Mouse (Mus musculus): Measurements from ENCODE around the gene Ccdc169. TPM values are rescaled to one million over a fixed set of nuclear protein-coding genes. Genes with fewer than 3 reads are reported as not detected.

The Ccdc169 gene
- polyA plus RNA-seq, 1 experiment from 2014 or later, result not detected

DNA sequence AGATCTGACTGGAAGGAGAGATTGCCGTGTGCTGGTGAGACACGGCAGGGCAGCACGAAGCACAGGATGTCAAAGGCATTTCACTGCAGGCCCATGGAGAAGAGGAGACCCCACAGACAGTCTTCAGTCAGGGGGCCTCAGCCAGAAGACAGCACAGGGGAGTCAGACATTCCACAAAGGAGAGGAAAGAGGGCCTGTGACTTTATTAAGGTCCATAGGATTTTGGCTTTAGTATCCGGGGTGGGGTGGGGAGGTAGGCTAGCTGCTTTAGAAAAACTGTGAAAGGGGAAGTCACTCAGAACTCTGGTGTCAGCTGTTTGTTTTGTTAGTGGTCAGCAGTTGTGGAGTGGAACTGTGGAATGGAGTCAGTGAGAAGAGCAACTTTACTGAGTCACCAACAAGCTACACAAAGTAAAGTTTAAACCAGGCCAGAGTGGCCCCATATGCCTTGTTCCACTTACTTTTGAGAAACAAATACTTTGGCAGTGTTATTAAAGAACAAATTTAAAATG is 7.9 kb upstream of the Ccdc169 start:
- Histone ChIP-seq H3K9me3 (ENCODE audit: low read length) (no peaks in the 10 kb centered on the region), H3K36me3 (ENCODE audit: insufficient read depth, low read length) (peaks cover 40% of the 10 kb centered on the region), H3K4me2 (replicated peaks; ENCODE audit: low read depth, low read length) (no peak overlapping the region), H3K4me1 (ENCODE audit: insufficient read depth, low read depth, low read length) (no peaks in the 10 kb centered on the region), H3K4me3 (ENCODE audit: low read depth, low read length) (no peak overlapping the region), H3K27ac (ENCODE audit: low read length) (no peak overlapping the region), H3K9ac (replicated peaks; ENCODE audit: low read depth) (no peak overlapping the region), H3K27me3 (replicated peaks; ENCODE audit: insufficient read depth, low read length) (no peaks in the 10 kb centered on the region)
- TF ChIP-seq EP300 (IDR thresholded peaks at IDR 0.05) (no peak), CTCF (IDR thresholded peaks at IDR 0.05) (no peak)
- ATAC-seq, result no peak
- DNase-seq (ENCODE audit: low spot score), result no peak
- WGBS, result 82% methylated on average over 4 of the region's 4 CpGs

DNA sequence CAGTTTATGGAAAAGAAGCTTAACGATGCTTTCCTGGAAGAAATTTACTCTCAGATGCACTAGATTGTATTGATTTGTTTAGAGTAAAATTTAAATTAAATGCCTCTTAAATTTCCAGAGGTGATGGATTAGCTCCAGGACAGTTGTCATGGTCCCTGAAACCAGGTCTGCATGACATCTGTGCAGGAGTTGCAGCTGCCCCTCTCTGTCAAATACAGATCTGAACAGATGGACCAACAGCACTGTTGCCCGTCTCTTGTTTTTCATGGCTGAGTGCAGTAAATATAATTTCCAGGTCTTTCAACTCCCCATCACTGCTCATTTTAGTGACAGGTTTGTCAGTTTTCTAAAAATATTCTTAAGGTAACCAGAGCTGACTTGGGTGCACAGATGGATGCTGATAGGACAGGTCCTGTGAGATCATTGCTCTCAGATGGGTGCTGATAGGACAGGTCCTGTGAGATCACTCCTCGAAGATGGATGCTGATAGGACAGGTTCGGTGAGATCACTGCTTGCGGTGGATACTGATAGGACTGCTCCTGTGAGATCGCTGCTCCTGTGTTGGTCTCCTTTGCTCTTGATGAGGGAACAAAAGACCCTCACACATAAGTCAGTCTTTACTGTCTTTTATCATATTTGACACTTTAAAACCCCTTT is 5.4 kb upstream of the Ccdc169 start:
- TF ChIP-seq EP300 (IDR thresholded peaks at IDR 0.05), result no peak
- no peak for TF ChIP-seq CTCF (IDR thresholded peaks at IDR 0.05)
- H3K9ac ChIP-seq (replicated peaks; ENCODE audit: low read depth), result no peak overlapping the region

DNA sequence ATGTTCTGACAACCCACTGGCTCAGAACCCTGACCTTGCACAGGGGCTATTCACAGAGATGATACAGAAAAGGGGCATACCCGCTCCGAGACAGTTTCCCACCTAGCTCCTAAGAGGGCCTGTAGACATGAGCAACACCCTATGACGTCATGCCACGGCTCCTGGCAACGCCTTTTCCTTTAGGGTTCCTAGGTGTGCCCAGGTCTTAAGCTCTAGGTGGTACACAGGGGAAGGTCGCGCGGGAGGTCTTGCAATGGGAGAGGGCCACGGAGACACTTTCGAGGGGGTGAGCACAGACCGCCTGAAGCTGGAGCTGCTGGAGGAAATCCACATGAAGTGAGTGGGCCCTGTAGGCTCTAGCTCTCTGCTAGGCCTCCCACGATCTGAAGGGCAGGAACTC is 2.7 kb downstream of the Ccdc169 start:
- H3K27me3 ChIP-seq (replicated peaks; ENCODE audit: insufficient read depth, low read length), result no peaks in the 10 kb centered on the region
- H3K4me2 ChIP-seq (replicated peaks; ENCODE audit: low read depth, low read length), result no peak overlapping the region
- H3K4me1 ChIP-seq (ENCODE audit: insufficient read depth, low read depth, low read length), result no peaks in the 10 kb centered on the region
- 93% methylated on average over 12 of the region's 12 CpGs for WGBS
- no peak overlapping the region for H3K9ac ChIP-seq (replicated peaks; ENCODE audit: low read depth)
- no peak for DNase-seq (ENCODE audit: low spot score)
- no peak overlapping the region for H3K4me3 ChIP-seq (ENCODE audit: low read depth, low read length)
- H3K36me3 ChIP-seq (ENCODE audit: insufficient read depth, low read length), result peaks cover 11% of the 10 kb centered on the region; the same call in 1 of the 2 replicates
- H3K27ac ChIP-seq (ENCODE audit: low read length), result no peak overlapping the region
- ATAC-seq, result no peak
- TF ChIP-seq CTCF (IDR thresholded peaks at IDR 0.05), result no peak
- no peak for TF ChIP-seq EP300 (IDR thresholded peaks at IDR 0.05)
- H3K9me3 ChIP-seq (ENCODE audit: low read length), result no peaks in the 10 kb centered on the region

More for the DNA sequence above, 5.4 kb upstream of the Ccdc169 start:
- H3K36me3 ChIP-seq (ENCODE audit: insufficient read depth, low read length), result peaks cover 48% of the 10 kb centered on the region
- no peak overlapping the region for H3K4me3 ChIP-seq (ENCODE audit: low read depth, low read length)
- H3K4me2 ChIP-seq (replicated peaks; ENCODE audit: low read depth, low read length), result no peak overlapping the region
- no peaks in the 10 kb centered on the region for H3K4me1 ChIP-seq (ENCODE audit: insufficient read depth, low read depth, low read length)
- WGBS, result 94% methylated on average over 6 of the region's 6 CpGs
- H3K27ac ChIP-seq (ENCODE audit: low read length), result no peak overlapping the region
- no peak for ATAC-seq
- no peak for DNase-seq (ENCODE audit: low spot score)
- H3K27me3 ChIP-seq (replicated peaks; ENCODE audit: insufficient read depth, low read length), result no peaks in the 10 kb centered on the region
- H3K9me3 ChIP-seq (ENCODE audit: low read length), result no peaks in the 10 kb centered on the region

DNA sequence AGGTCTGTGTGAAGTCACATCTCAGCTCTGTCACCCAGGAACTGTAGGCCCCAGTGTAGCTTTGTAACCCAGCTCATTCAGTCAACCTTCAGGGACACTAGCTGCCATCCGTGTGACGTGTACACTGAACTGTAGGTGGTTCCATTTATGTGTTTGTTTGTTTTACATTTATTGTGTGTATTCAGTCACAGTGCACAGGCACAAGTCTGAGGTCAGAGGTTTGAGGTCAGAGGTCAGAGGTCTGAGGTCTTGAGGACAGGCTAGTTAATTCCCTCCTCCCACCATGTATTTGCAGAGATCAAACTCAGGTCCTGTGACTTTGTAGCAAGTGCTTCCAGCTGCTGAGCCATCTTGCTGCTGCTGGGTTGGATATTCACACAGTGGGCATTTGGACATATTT is 4.3 kb downstream of the Ccdc169 start:
- no peak for ATAC-seq
- 70% methylated on average over 2 of the region's 2 CpGs for WGBS
- TF ChIP-seq EP300 (IDR thresholded peaks at IDR 0.05), result no peak
- TF ChIP-seq CTCF (IDR thresholded peaks at IDR 0.05), result no peak
- Histone ChIP-seq H3K27ac (ENCODE audit: low read length) (no peak overlapping the region), H3K36me3 (ENCODE audit: insufficient read depth, low read length) (0 out of 2 replicates have a peak, but pooled peaks cover 2% of the 10 kb centered on the region), H3K27me3 (replicated peaks; ENCODE audit: insufficient read depth, low read length) (no peaks in the 10 kb centered on the region), H3K4me2 (replicated peaks; ENCODE audit: low read depth, low read length) (no peak overlapping the region), H3K9ac (replicated peaks; ENCODE audit: low read depth) (no peak overlapping the region), H3K4me1 (ENCODE audit: insufficient read depth, low read depth, low read length) (no peaks in the 10 kb centered on the region), H3K9me3 (ENCODE audit: low read length) (no peaks in the 10 kb centered on the region), H3K4me3 (ENCODE audit: low read depth, low read length) (no peak overlapping the region)
- DNase-seq (ENCODE audit: low spot score), result no peak

DNA sequence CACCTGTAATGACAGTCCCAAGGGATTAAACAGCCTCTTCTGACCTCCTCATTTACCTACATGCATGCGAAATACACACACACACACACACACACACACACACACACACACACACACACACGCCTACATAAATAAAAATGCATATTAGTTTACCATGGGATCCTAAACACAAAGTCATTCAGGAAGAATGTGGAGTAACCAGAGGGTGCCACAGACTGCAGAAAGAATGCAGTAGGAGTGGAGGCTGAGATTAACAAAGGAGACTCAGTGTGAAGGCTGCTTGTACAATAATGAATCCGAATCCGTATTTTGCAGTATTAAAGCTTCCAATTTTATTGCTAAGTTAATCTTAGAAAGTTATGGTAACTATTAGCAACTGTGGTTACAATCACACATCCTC is 7.8 kb downstream of the Ccdc169 start:
- ATAC-seq (no peak), DNase-seq (ENCODE audit: low spot score) (no peak)
- Histone ChIP-seq H3K4me3 (ENCODE audit: low read depth, low read length) (no peak overlapping the region), H3K4me1 (ENCODE audit: insufficient read depth, low read depth, low read length) (no peaks in the 10 kb centered on the region), H3K4me2 (replicated peaks; ENCODE audit: low read depth, low read length) (no peak overlapping the region), H3K27me3 (replicated peaks; ENCODE audit: insufficient read depth, low read length) (no peaks in the 10 kb centered on the region), H3K9ac (replicated peaks; ENCODE audit: low read depth) (no peak overlapping the region), H3K27ac (ENCODE audit: low read length) (no peak overlapping the region), H3K9me3 (ENCODE audit: low read length) (no peaks in the 10 kb centered on the region), H3K36me3 (ENCODE audit: insufficient read depth, low read length) (no peaks in the 10 kb centered on the region)
- TF ChIP-seq CTCF (IDR thresholded peaks at IDR 0.05), result no peak
- TF ChIP-seq EP300 (IDR thresholded peaks at IDR 0.05), result no peak
- 73% methylated on average over 4 of the region's 4 CpGs for WGBS

DNA sequence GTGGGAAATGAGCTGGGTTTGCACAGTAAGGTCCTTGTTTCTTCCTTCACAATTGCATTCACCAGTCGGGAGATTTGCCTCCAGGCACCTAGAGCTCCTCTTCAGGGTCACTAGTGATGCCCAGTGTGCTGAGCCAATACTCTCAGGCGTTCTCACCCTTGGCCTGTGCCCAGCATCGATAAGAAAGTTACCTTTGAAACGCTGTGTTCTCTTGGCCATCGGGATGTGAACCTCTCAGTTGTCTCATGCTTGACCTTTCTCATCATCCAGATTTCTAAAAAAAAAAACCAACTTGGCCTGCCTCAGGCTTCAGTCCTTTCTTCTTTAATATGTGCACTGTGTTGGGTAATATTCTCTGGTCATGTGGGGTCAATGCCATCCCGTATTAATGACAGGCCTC is 9.3 kb downstream of the Ccdc169 start:
- Histone ChIP-seq H3K27ac (ENCODE audit: low read length) (no peak overlapping the region), H3K9me3 (ENCODE audit: low read length) (no peaks in the 10 kb centered on the region), H3K4me3 (ENCODE audit: low read depth, low read length) (no peak overlapping the region), H3K4me1 (ENCODE audit: insufficient read depth, low read depth, low read length) (no peaks in the 10 kb centered on the region), H3K4me2 (replicated peaks; ENCODE audit: low read depth, low read length) (no peak overlapping the region), H3K9ac (replicated peaks; ENCODE audit: low read depth) (no peak overlapping the region), H3K36me3 (ENCODE audit: insufficient read depth, low read length) (no peaks in the 10 kb centered on the region), H3K27me3 (replicated peaks; ENCODE audit: insufficient read depth, low read length) (no peaks in the 10 kb centered on the region)
- DNase-seq (ENCODE audit: low spot score) (no peak), ATAC-seq (no peak)
- no peak for TF ChIP-seq CTCF (IDR thresholded peaks at IDR 0.05)
- no peak for TF ChIP-seq EP300 (IDR thresholded peaks at IDR 0.05)
- WGBS, result 72% methylated on average over 6 of the region's 6 CpGs

Measured in lung, postnatal 0 days (tissue).